Mouse (Mus musculus) forebrain, embryonic 12.5 days (tissue): ENCODE data around the gene Eef1b2. TPM values are rescaled to one million over a fixed set of nuclear protein-coding genes. Genes with fewer than 3 reads are reported as not detected.
"Not testable (repeated sequence)": the region's sequence is repeated elsewhere in the genome, so short reads cannot be mapped to it uniquely, and the experiment has no call there.

Experiments
- ATAC-seq: fragments of 200-750 bp; cut with Nextera tagmentation; 2 replicates; pipeline ENCODE4 v1.8.0; 2017; ENCODE audit warnings: moderate TSS enrichment; ENCODE audit not compliant: low FRiP score
- H3K27ac ChIP-seq: fragments of 300-500 bp; sonication (generic); 2 replicates; pipeline ENCODE4 v1.5.1; 2016; ENCODE audit warnings: mild to moderate bottlenecking
- H3K27me3 ChIP-seq: fragments of 300-500 bp; sonication (generic); 2 replicates; pipeline ENCODE4 v1.6.1; 2016; ENCODE audit warnings: mild to moderate bottlenecking
- H3K36me3 ChIP-seq: fragments of 300-500 bp; sonication (generic); replicated peaks from 2 replicates; pipeline ENCODE4 v1.6.1; 2016; ENCODE audit warnings: mild to moderate bottlenecking
- H3K4me1 ChIP-seq: fragments of 300-500 bp; sonication (generic); 2 replicates; pipeline ENCODE4 v1.6.1; 2016
- H3K4me2 ChIP-seq: fragments of 300-500 bp; sonication (generic); 2 replicates; pipeline ENCODE4 v1.6.1; 2016; ENCODE audit warnings: mild to moderate bottlenecking, moderate library complexity
- H3K4me3 ChIP-seq: fragments of 300-500 bp; sonication (generic); replicated peaks from 2 replicates; pipeline ENCODE4 v1.5.1; 2016; ENCODE audit warnings: mild to moderate bottlenecking
- H3K9ac ChIP-seq: fragments of 300-500 bp; sonication (generic); 2 replicates; pipeline ENCODE4 v1.6.1; 2016; ENCODE audit warnings: mild to moderate bottlenecking
- H3K9me3 ChIP-seq: fragments of 300-500 bp; sonication (generic); 2 replicates; pipeline ENCODE4 v1.6.1; 2016
- WGBS: fragments of 180-500 bp; shearing (Covaris S2); methylation state at CpG from one replicate; pipeline ENCODE4 v1.1.7; 2016; 5-methylcytosine and 5-hydroxymethylcytosine counted together
- polyA plus RNA-seq: library from polyadenylated mRNA; unstranded; fragments of >200 nt; fragmentation: Nextera tagmentation; extraction: Ambion mirVana; gene quantifications from 2 replicates; pipeline ENCODE4 v1.2.1, GENCODE M21; 2016

Eef1b2 gene
- polyA plus RNA-seq = 397 and 421 TPM in 2 replicates

- Histone ChIP-seq H3K4me1 (peaks cover 28% of the 10 kb centered on the region), H3K36me3 (peaks cover 27% of the 10 kb centered on the region), H3K27ac (peak within 1 kb of the TSS; percentile 83), H3K9ac (peak within 1 kb of the TSS; percentile 93), H3K27me3 (no peaks in the 10 kb centered on the region), H3K9me3 (no peaks in the 10 kb centered on the region), H3K4me2 (peak within 1 kb of the TSS; percentile 84), H3K4me3 (peak within 1 kb of the TSS; percentile 92)
- under 1% methylated on average over 72 of the region's 72 CpGs for WGBS
- ATAC-seq = peak; percentile 86
Observed at GRCm38 (mm10) chr1:63176604-63177421, at the start of gene Eef1b2, which contains the start of gene Ndufs1. Gene Eef1b2 (plus strand): TSS chr1:63176825. Gene Ndufs1 (minus strand): TSS chr1:63176833.

GRCm38 (mm10) chr1:63129273-63129672 is 47.4 kb upstream of the Eef1b2 start:
- H3K36me3 ChIP-seq = peaks cover 17% of the 10 kb centered on the region
- 29% methylated on average over 3 of the region's 3 CpGs for WGBS
- H3K4me1 ChIP-seq = peaks cover 10% of the 10 kb centered on the region
- H3K9me3 ChIP-seq = 0 out of 2 replicates have a peak, but pooled peaks cover 5% of the 10 kb centered on the region
- H3K4me3 ChIP-seq = no peak overlapping the region
- no peak overlapping the region for H3K27ac ChIP-seq
- no peak for ATAC-seq
- no peak overlapping the region for H3K9ac ChIP-seq
- no peaks in the 10 kb centered on the region for H3K27me3 ChIP-seq
- no peak overlapping the region; the same call in 1 of the 2 replicates for H3K4me2 ChIP-seq

GRCm38 (mm10) chr1:63129857-63130690 is 46.6 kb upstream of the Eef1b2 start:
- Histone ChIP-seq H3K9ac (no peak overlapping the region), H3K9me3 (0 out of 2 replicates have a peak, but pooled peaks cover 5% of the 10 kb centered on the region), H3K4me1 (peaks cover 10% of the 10 kb centered on the region), H3K27me3 (no peaks in the 10 kb centered on the region), H3K4me2 (peak overlapping the region; percentile 47), H3K4me3 (peak overlapping the region; percentile 23), H3K27ac (no peak overlapping the region), H3K36me3 (peaks cover 14% of the 10 kb centered on the region)
- 22% methylated on average over 18 of the region's 18 CpGs for WGBS
- ATAC-seq = 0 out of 2 replicates have a peak, but pooled peaks have one; percentile 61

- Histone ChIP-seq H3K4me2 (no peak overlapping the region), H3K9me3 (0 out of 2 replicates have a peak, but pooled peaks cover 5% of the 10 kb centered on the region), H3K4me3 (no peak overlapping the region), H3K4me1 (peaks cover 10% of the 10 kb centered on the region), H3K27ac (no peak overlapping the region), H3K9ac (no peak overlapping the region), H3K27me3 (no peaks in the 10 kb centered on the region), H3K36me3 (peaks cover 7% of the 10 kb centered on the region)
- 75% methylated on average over 2 of the region's 2 CpGs for WGBS
- ATAC-seq = no peak
Observed at GRCm38 (mm10) chr1:63130883-63131282, 45.7 kb upstream of the Eef1b2 start.

GRCm38 (mm10) chr1:63131766-63132165 is 44.9 kb upstream of the Eef1b2 start:
- Histone ChIP-seq H3K4me3 (no peak overlapping the region), H3K9me3 (0 out of 2 replicates have a peak, but pooled peaks cover 5% of the 10 kb centered on the region), H3K27me3 (no peaks in the 10 kb centered on the region), H3K36me3 (peaks cover 6% of the 10 kb centered on the region), H3K4me1 (peaks cover 10% of the 10 kb centered on the region), H3K4me2 (no peak overlapping the region), H3K27ac (no peak overlapping the region), H3K9ac (no peak overlapping the region)
- WGBS = 91% methylated on average over 11 of the region's 11 CpGs
- no peak for ATAC-seq

- Histone ChIP-seq H3K4me1 (peaks cover 5% of the 10 kb centered on the region; the same call in 1 of the 2 replicates), H3K9ac (no peak overlapping the region), H3K27ac (no peak overlapping the region), H3K9me3 (no peaks in the 10 kb centered on the region), H3K27me3 (no peaks in the 10 kb centered on the region), H3K4me3 (no peak overlapping the region), H3K36me3 (peaks cover 2% of the 10 kb centered on the region), H3K4me2 (no peak overlapping the region)
- no peak for ATAC-seq
- WGBS = 78% methylated on average over 3 of the region's 3 CpGs
Observed at GRCm38 (mm10) chr1:63134530-63134929, 42.1 kb upstream of the Eef1b2 start.

GRCm38 (mm10) chr1:63137971-63138370 is 38.7 kb upstream of the Eef1b2 start:
- Histone ChIP-seq H3K4me2 (no peak overlapping the region), H3K36me3 (peaks cover 19% of the 10 kb centered on the region), H3K4me1 (no peaks in the 10 kb centered on the region), H3K9me3 (no peaks in the 10 kb centered on the region), H3K4me3 (no peak overlapping the region), H3K27me3 (no peaks in the 10 kb centered on the region), H3K9ac (no peak overlapping the region), H3K27ac (no peak overlapping the region)
- ATAC-seq = no peak
- 87% methylated on average over 2 of the region's 2 CpGs for WGBS

GRCm38 (mm10) chr1:63138586-63138985 is 38.0 kb upstream of the Eef1b2 start:
- not testable (repeated sequence) for H3K9ac ChIP-seq, H3K4me2 ChIP-seq, H3K27ac ChIP-seq, ATAC-seq, H3K9me3 ChIP-seq, H3K27me3 ChIP-seq, H3K4me3 ChIP-seq, H3K4me1 ChIP-seq
- WGBS = 95% methylated on average over 1 of the region's 1 CpGs
- H3K36me3 ChIP-seq = peaks cover 24% of the 10 kb centered on the region

- H3K36me3 ChIP-seq = peaks cover 40% of the 10 kb centered on the region
- H3K9me3 ChIP-seq = no peaks in the 10 kb centered on the region
- no peak overlapping the region for H3K27ac ChIP-seq
- no peak overlapping the region for H3K4me2 ChIP-seq
- ATAC-seq = no peak
- no peak overlapping the region for H3K4me3 ChIP-seq
- H3K9ac ChIP-seq = no peak overlapping the region
- H3K4me1 ChIP-seq = no peaks in the 10 kb centered on the region
- H3K27me3 ChIP-seq = no peaks in the 10 kb centered on the region
- WGBS = 96% methylated on average over 13 of the region's 13 CpGs
Observed at GRCm38 (mm10) chr1:63140231-63140630, 36.4 kb upstream of the Eef1b2 start.

- H3K9ac ChIP-seq = no peak overlapping the region
- no peak for ATAC-seq
- no peak overlapping the region for H3K27ac ChIP-seq
- no peaks in the 10 kb centered on the region for H3K27me3 ChIP-seq
- H3K4me2 ChIP-seq = no peak overlapping the region
- WGBS = 91% methylated on average over 2 of the region's 2 CpGs
- no peak overlapping the region for H3K4me3 ChIP-seq
- peaks cover 62% of the 10 kb centered on the region for H3K36me3 ChIP-seq
- H3K9me3 ChIP-seq = no peaks in the 10 kb centered on the region
- H3K4me1 ChIP-seq = no peaks in the 10 kb centered on the region
Observed at GRCm38 (mm10) chr1:63168638-63169037, 8.0 kb upstream of the Eef1b2 start.

GRCm38 (mm10) chr1:63175853-63176252 is 772 bp upstream of the Eef1b2 start:
- Histone ChIP-seq H3K4me2 (peak overlapping the region; percentile 84), H3K9ac (peak overlapping the region; percentile 93), H3K27ac (peak overlapping the region; percentile 83), H3K36me3 (peaks cover 29% of the 10 kb centered on the region), H3K9me3 (no peaks in the 10 kb centered on the region), H3K27me3 (no peaks in the 10 kb centered on the region), H3K4me1 (peaks cover 26% of the 10 kb centered on the region), H3K4me3 (peak overlapping the region; percentile 92)
- WGBS = 10% methylated on average over 11 of the region's 11 CpGs
- ATAC-seq = no peak

GRCm38 (mm10) chr1:63176259-63176603 is 394 bp upstream of the Eef1b2 start:
- Histone ChIP-seq H3K9ac (peak overlapping the region; percentile 93), H3K4me2 (peak overlapping the region; percentile 84), H3K9me3 (no peaks in the 10 kb centered on the region), H3K4me1 (peaks cover 26% of the 10 kb centered on the region), H3K27me3 (no peaks in the 10 kb centered on the region), H3K36me3 (peaks cover 29% of the 10 kb centered on the region), H3K27ac (peak overlapping the region; percentile 83), H3K4me3 (peak overlapping the region; percentile 92)
- ATAC-seq = peak; percentile 39
- WGBS = 0% methylated on average over 14 of the region's 14 CpGs
